Mouse (Mus musculus): ENCODE measurements around the gene Rnf5.

Gene Rnf5

DNA sequence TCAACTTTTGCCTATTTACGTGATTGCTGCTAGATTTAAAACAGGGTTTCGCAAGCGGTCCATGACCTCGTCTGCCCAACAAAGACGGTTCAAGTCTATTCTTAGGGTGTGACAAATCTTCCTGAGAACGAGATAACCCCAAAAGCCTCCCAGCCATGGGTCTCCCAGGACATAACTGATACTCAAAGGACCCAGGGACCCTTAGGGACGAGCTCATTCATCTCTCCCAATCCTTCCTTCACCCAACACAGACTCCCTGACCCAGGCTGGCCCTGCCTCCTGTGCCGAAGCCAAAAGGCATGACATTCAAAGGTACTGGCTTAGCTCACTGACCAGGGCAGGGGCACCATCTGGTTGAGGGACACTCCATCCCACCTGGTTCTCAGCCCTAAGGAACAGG is 47.1 kb downstream of the Rnf5 start:
- in situ Hi-C loops (cut with MboI): no loop called here

DNA sequence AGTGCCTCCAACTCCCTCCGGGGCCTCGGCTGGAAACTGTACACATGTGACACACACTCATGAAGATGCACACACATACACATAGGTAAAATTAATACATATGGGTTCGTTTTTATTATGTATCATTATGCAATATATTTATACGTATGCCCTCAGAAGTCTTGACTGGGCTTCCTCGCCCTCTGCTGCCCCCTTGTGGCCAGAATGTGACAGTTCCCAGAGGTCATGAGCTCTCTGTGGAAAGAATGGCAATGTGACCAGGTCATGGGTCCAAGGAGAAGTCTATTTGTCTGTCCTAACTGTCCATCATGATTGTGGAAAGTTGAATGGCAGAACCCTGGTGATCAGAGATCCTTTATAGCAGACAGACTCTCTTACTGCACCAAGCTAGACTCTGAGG is 48.0 kb downstream of the Rnf5 start:
- in situ Hi-C loops (cut with MboI): no loop called here
